Mouse (Mus musculus): ENCODE data around the gene Ak9.
"Not testable (repeated sequence)": the region's sequence is repeated elsewhere in the genome, so short reads cannot be mapped to it uniquely, and the experiment has no call there.

The Ak9 gene

GRCm38 (mm10) chr10:41332533-41333043 lies 28.8 kb downstream of the Ak9 start:
- DNase-seq (ENCODE audit: low spot score in 2 of 2): no peak

GRCm38 (mm10) chr10:41341346-41341745 lies 37.6 kb downstream of the Ak9 start:
- DNase-seq (ENCODE audit: low spot score in 2 of 2): no peak

GRCm38 (mm10) chr10:41365086-41365485 lies 61.3 kb downstream of the Ak9 start:
- no peak for DNase-seq (ENCODE audit: low spot score in 2 of 2)

GRCm38 (mm10) chr10:41380466-41380865 lies 76.7 kb downstream of the Ak9 start:
- no peak for DNase-seq (ENCODE audit: low spot score in 2 of 2)

GRCm38 (mm10) chr10:41385506-41386221 lies 81.9 kb downstream of the Ak9 start:
- DNase-seq (ENCODE audit: low spot score in 2 of 2): peak; percentile 75 to 82

GRCm38 (mm10) chr10:41393555-41393954 lies 89.8 kb downstream of the Ak9 start:
- no peak for DNase-seq (ENCODE audit: low spot score in 2 of 2)

GRCm38 (mm10) chr10:41401097-41401496 lies 97.3 kb downstream of the Ak9 start:
- no peak for DNase-seq (ENCODE audit: low spot score in 2 of 2)

- DNase-seq (ENCODE audit: low spot score in 2 of 2): no peak
These were observed 99.6 kb downstream of the Ak9 start for GRCm38 (mm10) chr10:41403364-41403763.

GRCm38 (mm10) chr10:41403893-41404612 lies 100.3 kb downstream of the Ak9 start:
- no peak for DNase-seq (ENCODE audit: low spot score in 2 of 2)

- not testable (repeated sequence) for DNase-seq (ENCODE audit: low spot score in 2 of 2)
These were observed 106.4 kb downstream of the Ak9 start for GRCm38 (mm10) chr10:41410176-41410575.

- not testable (repeated sequence) for DNase-seq (ENCODE audit: low spot score in 2 of 2)
These were observed 107.0 kb downstream of the Ak9 start for GRCm38 (mm10) chr10:41410821-41411220.

GRCm38 (mm10) chr10:41413471-41413870 lies 109.7 kb downstream of the Ak9 start:
- DNase-seq (ENCODE audit: low spot score in 2 of 2): not testable (repeated sequence)

GRCm38 (mm10) chr10:41415368-41415767 lies 111.6 kb downstream of the Ak9 start:
- not testable (repeated sequence) for DNase-seq (ENCODE audit: low spot score in 2 of 2)

- DNase-seq (ENCODE audit: low spot score in 2 of 2): no peak
These were observed 116.9 kb downstream of the Ak9 start for GRCm38 (mm10) chr10:41420496-41421200.

GRCm38 (mm10) chr10:41423681-41424080 lies 119.9 kb downstream of the Ak9 start:
- DNase-seq (ENCODE audit: low spot score in 2 of 2): no peak

- DNase-seq (ENCODE audit: low spot score in 2 of 2): no peak
These were observed 122.6 kb downstream of the Ak9 start for GRCm38 (mm10) chr10:41426368-41426767.

GRCm38 (mm10) chr10:41434624-41435023 lies 130.8 kb downstream of the Ak9 start:
- DNase-seq (ENCODE audit: low spot score in 2 of 2): peak in 1 of 2 experiments; percentile 70

- no peak for DNase-seq (ENCODE audit: low spot score in 2 of 2)
These were observed 131.4 kb downstream of the Ak9 start for GRCm38 (mm10) chr10:41435141-41435540.

GRCm38 (mm10) chr10:41448216-41448615 lies 144.4 kb downstream of the Ak9 start:
- DNase-seq (ENCODE audit: low spot score in 2 of 2): no peak

GRCm38 (mm10) chr10:41449684-41450083 lies 145.9 kb downstream of the Ak9 start:
- no peak for DNase-seq (ENCODE audit: low spot score in 2 of 2)

GRCm38 (mm10) chr10:41450137-41450670 lies 146.4 kb downstream of the Ak9 start, which contains the start of gene Zbtb24:
Gene Zbtb24 (plus strand): TSS chr10:41450383.
- peak; percentile 96 to 98 for DNase-seq (ENCODE audit: low spot score in 2 of 2)

All from spleen, postnatal 4 days (tissue).